Mouse (Mus musculus) embryonic facial prominence, embryonic 12.5 days (tissue): Measurements from ENCODE around the gene Tbc1d10b. TPM values are rescaled to one million over a fixed set of nuclear protein-coding genes. Genes with fewer than 3 reads are reported as not detected.

Experiments
- ATAC-seq: fragments of 200-750 bp; cut with Nextera tagmentation; 2 replicates; pipeline ENCODE4 v1.8.0; 2017; ENCODE audit not compliant: insufficient number of reproducible peaks, insufficient read depth, low FRiP score, low TSS enrichment
- H3K27ac ChIP-seq: fragments of 300-500 bp; sonication (generic); 2 replicates; pipeline ENCODE4 v1.5.1; 2016; ENCODE audit warnings: mild to moderate bottlenecking
- H3K27me3 ChIP-seq: fragments of 300-500 bp; sonication (generic); 2 replicates; pipeline ENCODE4 v1.6.1; 2016; ENCODE audit warnings: mild to moderate bottlenecking, moderate library complexity
- H3K36me3 ChIP-seq: fragments of 300-500 bp; sonication (generic); 2 replicates; pipeline ENCODE4 v1.6.1; 2016; ENCODE audit warnings: mild to moderate bottlenecking
- H3K4me1 ChIP-seq: fragments of 300-500 bp; sonication (generic); 2 replicates; pipeline ENCODE4 v1.6.1; 2016
- H3K4me2 ChIP-seq: fragments of 300-500 bp; sonication (generic); replicated peaks from 2 replicates; pipeline ENCODE4 v1.6.1; 2016; ENCODE audit warnings: mild to moderate bottlenecking, moderate library complexity
- H3K4me3 ChIP-seq: fragments of 300-500 bp; sonication (generic); 2 replicates; pipeline ENCODE4 v1.5.1; 2016; ENCODE audit warnings: mild to moderate bottlenecking
- H3K9ac ChIP-seq: fragments of 300-500 bp; sonication (generic); 2 replicates; pipeline ENCODE4 v1.6.1; 2016; ENCODE audit warnings: mild to moderate bottlenecking, moderate library complexity
- H3K9me3 ChIP-seq: fragments of 300-500 bp; sonication (generic); 2 replicates; pipeline ENCODE4 v1.6.1; 2016; ENCODE audit warnings: mild to moderate bottlenecking, moderate library complexity
- WGBS: fragments of 180-500 bp; shearing (Covaris S2); methylation state at CpG from one replicate; pipeline ENCODE4 v1.1.7; 2016; 5-methylcytosine and 5-hydroxymethylcytosine counted together
- polyA plus RNA-seq: library from polyadenylated mRNA; unstranded; fragments of >200 nt; fragmentation: Nextera tagmentation; extraction: Ambion mirVana; gene quantifications from 2 replicates; pipeline ENCODE4 v1.2.1, GENCODE M21; 2016

Tbc1d10b gene
- polyA plus RNA-seq, 1 experiment from 2014 or later, result 41.1 TPM

GRCm38 (mm10) chr7:127176937-127177336, 31.3 kb downstream of the Tbc1d10b start:
- Histone ChIP-seq H3K27ac (no peak overlapping the region), H3K36me3 (no peaks in the 10 kb centered on the region)
- 72% methylated on average over 4 of the region's 4 CpGs for WGBS

GRCm38 (mm10) chr7:127166501-127166900, 41.8 kb downstream of the Tbc1d10b start:
- Histone ChIP-seq H3K36me3 (no peaks in the 10 kb centered on the region), H3K4me2 (no peak overlapping the region), H3K27ac (no peak overlapping the region), H3K27me3 (no peaks in the 10 kb centered on the region), H3K9me3 (no peaks in the 10 kb centered on the region), H3K4me1 (no peaks in the 10 kb centered on the region), H3K4me3 (no peak overlapping the region), H3K9ac (no peak overlapping the region)
- ATAC-seq, result no peak
- 89% methylated on average over 5 of the region's 5 CpGs for WGBS

More at GRCm38 (mm10) chr7:127176937-127177336, 31.3 kb downstream of the Tbc1d10b start:
- Histone ChIP-seq H3K4me1 (no peaks in the 10 kb centered on the region), H3K27me3 (no peaks in the 10 kb centered on the region), H3K9me3 (no peaks in the 10 kb centered on the region), H3K9ac (no peak overlapping the region), H3K4me3 (no peak overlapping the region), H3K4me2 (no peak overlapping the region)
- ATAC-seq, result no peak

- Histone ChIP-seq H3K9me3 (no peaks in the 10 kb centered on the region), H3K36me3 (no peaks in the 10 kb centered on the region), H3K4me3 (no peak overlapping the region), H3K4me1 (no peaks in the 10 kb centered on the region), H3K27me3 (no peaks in the 10 kb centered on the region), H3K9ac (no peak overlapping the region), H3K4me2 (no peak overlapping the region), H3K27ac (no peak overlapping the region)
- ATAC-seq, result no peak
- 89% methylated on average over 12 of the region's 12 CpGs for WGBS
These were observed 42.4 kb downstream of the Tbc1d10b start for GRCm38 (mm10) chr7:127165607-127166493.

GRCm38 (mm10) chr7:127164002-127164401, 44.3 kb downstream of the Tbc1d10b start:
- Histone ChIP-seq H3K9me3 (no peaks in the 10 kb centered on the region), H3K27me3 (no peaks in the 10 kb centered on the region), H3K27ac (no peak overlapping the region), H3K4me2 (no peak overlapping the region), H3K4me1 (no peaks in the 10 kb centered on the region), H3K36me3 (no peaks in the 10 kb centered on the region), H3K9ac (no peak overlapping the region), H3K4me3 (no peak overlapping the region)
- no peak for ATAC-seq
- 89% methylated on average over 4 of the region's 4 CpGs for WGBS

- no peak overlapping the region for H3K4me3 ChIP-seq
- H3K4me2 ChIP-seq, result no peak overlapping the region
- no peaks in the 10 kb centered on the region for H3K27me3 ChIP-seq
- 83% methylated on average over 5 of the region's 5 CpGs for WGBS
- ATAC-seq, result no peak
- no peaks in the 10 kb centered on the region for H3K36me3 ChIP-seq
- H3K27ac ChIP-seq, result no peak overlapping the region
- no peaks in the 10 kb centered on the region for H3K4me1 ChIP-seq
- H3K9me3 ChIP-seq, result no peaks in the 10 kb centered on the region
- no peak overlapping the region for H3K9ac ChIP-seq
These were observed 45.7 kb downstream of the Tbc1d10b start for GRCm38 (mm10) chr7:127162546-127162945.

GRCm38 (mm10) chr7:127157548-127157947, 50.7 kb downstream of the Tbc1d10b start:
- ATAC-seq, result no peak
- no peak overlapping the region for H3K27ac ChIP-seq

GRCm38 (mm10) chr7:127153477-127153876, 54.8 kb downstream of the Tbc1d10b start:
- WGBS, result 86% methylated on average over 3 of the region's 3 CpGs
- no peaks in the 10 kb centered on the region for H3K9me3 ChIP-seq
- no peak overlapping the region for H3K9ac ChIP-seq
- H3K36me3 ChIP-seq, result no peaks in the 10 kb centered on the region
- H3K27ac ChIP-seq, result no peak overlapping the region
- no peak for ATAC-seq
- H3K4me3 ChIP-seq, result no peak overlapping the region
- H3K4me2 ChIP-seq, result no peak overlapping the region
- no peaks in the 10 kb centered on the region for H3K27me3 ChIP-seq
- no peaks in the 10 kb centered on the region for H3K4me1 ChIP-seq

More at GRCm38 (mm10) chr7:127157548-127157947, 50.7 kb downstream of the Tbc1d10b start:
- Histone ChIP-seq H3K27me3 (no peaks in the 10 kb centered on the region), H3K36me3 (no peaks in the 10 kb centered on the region), H3K4me2 (no peak overlapping the region), H3K9ac (no peak overlapping the region), H3K9me3 (no peaks in the 10 kb centered on the region), H3K4me3 (no peak overlapping the region), H3K4me1 (no peaks in the 10 kb centered on the region)
- 89% methylated on average over 4 of the region's 4 CpGs for WGBS

- no peaks in the 10 kb centered on the region for H3K36me3 ChIP-seq
- no peak overlapping the region for H3K4me3 ChIP-seq
- H3K9me3 ChIP-seq, result no peaks in the 10 kb centered on the region
- H3K27me3 ChIP-seq, result no peaks in the 10 kb centered on the region
- 89% methylated on average over 6 of the region's 6 CpGs for WGBS
- no peak overlapping the region for H3K4me2 ChIP-seq
- H3K27ac ChIP-seq, result no peak overlapping the region
- ATAC-seq, result no peak
- no peak overlapping the region for H3K9ac ChIP-seq
- no peaks in the 10 kb centered on the region for H3K4me1 ChIP-seq
These were observed 55.8 kb downstream of the Tbc1d10b start for GRCm38 (mm10) chr7:127152464-127152863.

- no peaks in the 10 kb centered on the region for H3K36me3 ChIP-seq
- WGBS, result 78% methylated on average over 3 of the region's 3 CpGs
- H3K4me1 ChIP-seq, result no peaks in the 10 kb centered on the region; the same call in 1 of the 2 replicates
- H3K27ac ChIP-seq, result no peak overlapping the region
- no peak overlapping the region for H3K9ac ChIP-seq
- H3K27me3 ChIP-seq, result no peaks in the 10 kb centered on the region
- no peak overlapping the region for H3K4me3 ChIP-seq
- no peak for ATAC-seq
- no peak overlapping the region for H3K4me2 ChIP-seq
- no peaks in the 10 kb centered on the region for H3K9me3 ChIP-seq
These were observed 60.4 kb downstream of the Tbc1d10b start for GRCm38 (mm10) chr7:127147901-127148300.

Other genes with a start within 250 kb of the Tbc1d10b start
- gene Cdipt, start 232.6 kb downstream of the Tbc1d10b start, polyA plus RNA-seq, result 88.0 and 94.0 TPM in 2 replicates
- 0.53 and 1.6 TPM in 2 replicates for gene Cdiptos, start 232.4 kb downstream of the Tbc1d10b start, polyA plus RNA-seq
- gene Mvp, start 193.8 kb downstream of the Tbc1d10b start, polyA plus RNA-seq, result 5.6 and 7.1 TPM in 2 replicates
- gene Pagr1b, start 192.0 kb downstream of the Tbc1d10b start, polyA plus RNA-seq, result 0.37 TPM in 1 of 2 replicates, not detected in the other
- gene Pagr1a, start 191.1 kb downstream of the Tbc1d10b start, polyA plus RNA-seq, result 51.4 and 76.7 TPM in 2 replicates
- gene Gm42742, start 187.4 kb downstream of the Tbc1d10b start, polyA plus RNA-seq, result 59.3 and 77.8 TPM in 2 replicates
- 8.9 and 9.6 TPM in 2 replicates for gene Prrt2, start 187.3 kb downstream of the Tbc1d10b start, polyA plus RNA-seq
- gene Maz, start 181.4 kb downstream of the Tbc1d10b start, polyA plus RNA-seq, result 118 and 122 TPM in 2 replicates
- gene Kif22, start 166.0 kb downstream of the Tbc1d10b start, polyA plus RNA-seq, result 136 and 141 TPM in 2 replicates
- gene Zg16, start 121.1 kb downstream of the Tbc1d10b start, polyA plus RNA-seq, result not detected in 2 replicates
- gene AI467606, start 117.1 kb downstream of the Tbc1d10b start, polyA plus RNA-seq, result 1.3 and 1.5 TPM in 2 replicates
- gene Qprt, start 86.2 kb downstream of the Tbc1d10b start, polyA plus RNA-seq, result 2.1 and 2.4 TPM in 2 replicates
- 0.13 TPM in 1 of 2 replicates, not detected in the other for gene Spn, start 70.6 kb downstream of the Tbc1d10b start, polyA plus RNA-seq
- gene Cd2bp2, start 12.4 kb downstream of the Tbc1d10b start, polyA plus RNA-seq, result 73.7 and 82.5 TPM in 2 replicates
- 65.2 and 79.2 TPM in 2 replicates for gene Mylpf, start 422 bp upstream of the Tbc1d10b start, polyA plus RNA-seq
- 63.2 and 63.3 TPM in 2 replicates for gene Zfp553, start 24.6 kb upstream of the Tbc1d10b start, polyA plus RNA-seq
- 34.0 and 39.7 TPM in 2 replicates for gene Sept1, start 24.7 kb upstream of the Tbc1d10b start, polyA plus RNA-seq
- gene Zfp771, start 35.8 kb upstream of the Tbc1d10b start, polyA plus RNA-seq, result 82.9 and 89.3 TPM in 2 replicates
- gene Dctpp1, start 52.2 kb upstream of the Tbc1d10b start, polyA plus RNA-seq, result 196 and 203 TPM in 2 replicates
- gene Sephs2, start 65.6 kb upstream of the Tbc1d10b start, polyA plus RNA-seq, result 80.1 and 80.4 TPM in 2 replicates
- 0.88 and 0.91 TPM in 2 replicates for gene Itgal, start 87.8 kb upstream of the Tbc1d10b start, polyA plus RNA-seq
- 22.3 and 22.5 TPM in 2 replicates for gene Zfp768, start 137.1 kb upstream of the Tbc1d10b start, polyA plus RNA-seq
- 9.3 and 10.5 TPM in 2 replicates for gene Zfp747, start 167.6 kb upstream of the Tbc1d10b start, polyA plus RNA-seq
- gene 9130019O22Rik, start 178.7 kb upstream of the Tbc1d10b start, polyA plus RNA-seq, result 6.0 and 6.9 TPM in 2 replicates
- 6.9 and 7.8 TPM in 2 replicates for gene E430018J23Rik, start 185.2 kb upstream of the Tbc1d10b start, polyA plus RNA-seq
- 7.9 and 8.5 TPM in 2 replicates for gene Zfp764, start 198.4 kb upstream of the Tbc1d10b start, polyA plus RNA-seq
- 25.0 and 28.4 TPM in 2 replicates for gene Zfp688, start 213.6 kb upstream of the Tbc1d10b start, polyA plus RNA-seq
- 16.5 and 16.7 TPM in 2 replicates for gene Zfp689, start 240.7 kb upstream of the Tbc1d10b start, polyA plus RNA-seq